Mouse (Mus musculus): Measurements from ENCODE around the gene Fam57b.

Fam57b gene

DNA sequence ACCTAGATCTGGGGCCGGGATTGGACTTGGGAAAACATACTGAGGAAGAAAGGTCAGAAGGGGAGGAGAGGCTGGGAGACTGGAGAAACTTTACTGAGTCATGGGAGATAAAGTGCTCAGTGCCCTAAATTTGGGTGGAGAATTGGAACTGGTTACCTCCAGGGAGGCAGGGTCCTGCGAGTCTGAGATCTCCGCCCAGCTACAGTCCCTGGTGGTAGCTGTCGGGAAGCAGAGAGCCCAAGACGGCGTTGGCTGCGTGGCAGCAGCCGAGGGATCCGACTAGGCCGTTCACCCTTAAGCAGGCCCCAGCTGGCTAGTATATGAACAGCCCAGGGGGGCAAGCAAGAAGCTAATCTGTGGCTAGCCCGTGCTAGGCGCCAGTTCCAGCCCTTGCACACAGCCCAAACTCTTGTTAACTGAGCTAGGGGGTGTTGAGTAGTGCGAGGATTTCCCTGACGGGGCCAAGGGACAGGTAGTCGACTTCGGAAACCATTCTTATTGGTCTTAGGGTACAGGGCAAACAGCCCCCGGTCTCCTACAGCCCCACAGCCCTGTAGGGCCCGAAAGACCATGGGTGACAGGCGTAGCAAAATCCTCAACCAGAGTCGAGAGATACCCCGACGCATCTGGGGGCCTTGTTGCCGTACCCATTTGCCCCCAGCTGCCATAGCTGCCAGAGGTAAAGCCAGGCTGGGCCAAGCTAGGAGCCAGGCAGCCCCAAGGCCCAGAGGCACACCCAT is 72.5 kb downstream of the Fam57b start:
- no peak for DNase-seq (ENCODE audit: low read depth, low spot score)

- no peak for DNase-seq (ENCODE audit: low read depth, low spot score)
Observed at GRCm38 (mm10) chr7:126870520-126870891, 73.0 kb downstream of the Fam57b start.

DNA sequence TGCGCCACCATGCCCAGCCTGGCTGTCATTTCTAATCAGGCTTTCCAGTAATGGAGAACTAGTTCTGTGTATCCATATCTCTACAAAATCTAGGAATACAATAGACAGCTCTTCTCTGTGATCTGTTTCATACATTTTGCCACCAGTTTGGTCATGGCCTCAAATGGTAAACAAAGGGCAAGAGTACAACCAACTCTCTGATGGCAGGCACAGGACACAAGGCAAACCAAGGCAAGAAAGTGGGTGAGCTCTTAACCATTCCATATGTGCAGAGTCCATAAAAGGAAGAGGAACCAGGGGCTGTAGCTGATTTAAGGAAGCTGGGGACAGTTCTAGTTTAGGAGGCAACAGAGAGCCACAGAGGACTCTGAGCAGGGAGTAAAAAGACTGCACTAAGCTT is 79.8 kb downstream of the Fam57b start:
- no peak for DNase-seq (ENCODE audit: low read depth, low spot score)
